Mouse (Mus musculus): ENCODE measurements around the gene Gm42906. TPM values are rescaled to one million over a fixed set of nuclear protein-coding genes. Genes with fewer than 3 reads are reported as not detected.

Gene Gm42906
- polyA plus RNA-seq, 1 experiment: not detected

DNA sequence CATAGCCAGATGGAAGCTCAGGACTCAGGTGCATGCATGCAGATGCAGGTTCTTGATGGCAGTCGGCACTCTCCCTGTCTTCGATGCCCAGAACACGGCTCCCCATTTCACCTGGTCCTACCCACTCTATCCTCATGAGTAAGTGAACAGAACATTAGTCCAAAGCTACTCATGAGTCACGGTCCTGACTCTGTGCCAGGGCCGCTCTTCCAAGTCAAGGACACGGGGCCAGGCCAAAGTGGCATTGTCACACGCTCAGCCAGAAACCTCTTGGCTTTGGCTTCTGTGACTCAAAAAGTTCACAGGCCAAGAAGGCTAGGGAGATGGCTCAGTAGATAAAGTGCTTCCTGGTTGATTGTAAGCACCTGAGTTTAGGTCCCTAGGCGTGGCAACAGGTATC lies 81.3 kb downstream of the Gm42906 start:
- H3K27me3 ChIP-seq (ENCODE audit: control insufficient read depth): no peaks in the 10 kb centered on the region
- TF ChIP-seq GATA1 (IDR thresholded peaks at IDR 0.05; ENCODE audit: low read length) (no peak), TAL1 (IDR thresholded peaks at IDR 0.05; ENCODE audit: low read length) (no peak)
- no peaks in the 10 kb centered on the region for H3K36me3 ChIP-seq (ENCODE audit: control insufficient read depth)
- no peaks in the 10 kb centered on the region for H3K9me3 ChIP-seq (ENCODE audit: control insufficient read depth, low read length)
- no peak overlapping the region for H3K4me3 ChIP-seq (replicated peaks)
- H3K4me1 ChIP-seq (ENCODE audit: control insufficient read depth): no peaks in the 10 kb centered on the region

DNA sequence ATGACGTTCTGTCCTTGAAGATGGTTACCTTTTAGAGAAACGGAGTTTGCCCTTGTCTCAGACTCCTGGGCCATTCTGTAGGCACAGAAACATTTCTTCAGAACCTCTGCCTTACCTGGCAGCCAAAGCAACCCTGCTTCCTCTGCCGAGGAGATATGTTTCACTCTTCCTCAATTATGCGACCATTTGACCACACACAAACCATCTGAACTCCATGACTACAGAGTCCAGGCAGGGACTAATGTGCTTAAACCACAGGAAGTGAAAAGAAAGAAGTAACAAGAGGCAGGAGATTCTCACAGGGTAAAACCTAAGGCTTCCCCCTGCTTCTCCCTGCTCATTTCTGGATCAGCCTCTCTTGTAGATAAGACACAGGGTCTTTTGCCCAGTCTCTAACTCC lies 83.2 kb downstream of the Gm42906 start:
- H3K4me3 ChIP-seq (replicated peaks): no peak overlapping the region
- H3K9me3 ChIP-seq (ENCODE audit: control insufficient read depth, low read length): no peaks in the 10 kb centered on the region
- H3K27me3 ChIP-seq (ENCODE audit: control insufficient read depth): no peaks in the 10 kb centered on the region
- TF ChIP-seq TAL1 (IDR thresholded peaks at IDR 0.05; ENCODE audit: low read length) (no peak), GATA1 (IDR thresholded peaks at IDR 0.05; ENCODE audit: low read length) (no peak)
- H3K4me1 ChIP-seq (ENCODE audit: control insufficient read depth): no peaks in the 10 kb centered on the region
- H3K36me3 ChIP-seq (ENCODE audit: control insufficient read depth): no peaks in the 10 kb centered on the region

DNA sequence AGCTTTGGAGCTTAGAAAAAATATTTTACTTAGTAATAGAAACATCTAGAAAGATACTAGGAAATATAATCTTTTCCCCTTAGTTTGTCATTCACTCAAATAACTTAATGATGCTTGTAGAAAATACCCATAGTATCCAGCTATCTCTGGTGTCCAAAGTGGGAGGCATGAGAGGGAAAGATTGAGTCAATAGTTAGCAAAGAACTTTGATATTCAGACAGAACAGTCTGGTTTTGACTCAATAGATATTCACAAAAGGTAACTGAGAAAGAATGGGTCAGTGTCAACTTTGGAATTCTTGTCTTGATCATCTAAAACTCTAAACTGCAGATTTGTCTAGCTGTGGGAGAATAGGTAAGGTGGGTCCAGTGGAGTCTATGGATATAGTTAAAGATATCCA lies 94.3 kb downstream of the Gm42906 start:
- no peaks in the 10 kb centered on the region for H3K9me3 ChIP-seq (ENCODE audit: control insufficient read depth, low read length)
- no peaks in the 10 kb centered on the region for H3K27me3 ChIP-seq (ENCODE audit: control insufficient read depth)
- TF ChIP-seq TAL1 (IDR thresholded peaks at IDR 0.05; ENCODE audit: low read length): no peak
- TF ChIP-seq GATA1 (IDR thresholded peaks at IDR 0.05; ENCODE audit: low read length): no peak

DNA sequence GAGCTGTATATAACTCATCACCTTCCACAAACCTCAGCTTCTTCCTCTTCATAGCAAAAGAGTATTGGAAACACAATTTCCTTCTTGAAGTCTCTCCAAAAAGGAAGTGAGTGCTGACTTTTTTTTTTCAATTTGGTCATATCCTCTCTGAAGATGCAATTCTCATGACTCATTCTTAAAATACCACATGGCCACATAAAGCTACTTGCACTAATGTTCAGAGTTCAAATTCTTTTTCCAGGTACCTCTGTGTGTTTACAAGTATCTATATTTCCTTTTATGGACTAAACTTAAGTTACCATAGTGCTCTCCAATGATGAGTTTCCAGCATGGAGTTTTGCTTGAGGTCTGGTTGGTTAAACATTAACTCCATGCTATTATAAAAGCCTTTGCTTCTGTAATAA lies 94.8 kb downstream of the Gm42906 start:
- Histone ChIP-seq H3K4me3 (replicated peaks) (no peak overlapping the region), H3K36me3 (ENCODE audit: control insufficient read depth) (no peaks in the 10 kb centered on the region), H3K4me1 (ENCODE audit: control insufficient read depth) (no peaks in the 10 kb centered on the region), H3K27me3 (ENCODE audit: control insufficient read depth) (no peaks in the 10 kb centered on the region), H3K9me3 (ENCODE audit: control insufficient read depth, low read length) (no peaks in the 10 kb centered on the region)
- TF ChIP-seq TAL1 (IDR thresholded peaks at IDR 0.05; ENCODE audit: low read length): no peak
- no peak for TF ChIP-seq GATA1 (IDR thresholded peaks at IDR 0.05; ENCODE audit: low read length)

More for the DNA sequence above, 94.3 kb downstream of the Gm42906 start:
- Histone ChIP-seq H3K4me1 (ENCODE audit: control insufficient read depth) (no peaks in the 10 kb centered on the region), H3K36me3 (ENCODE audit: control insufficient read depth) (no peaks in the 10 kb centered on the region), H3K4me3 (replicated peaks) (no peak overlapping the region)

- no peaks in the 10 kb centered on the region for H3K36me3 ChIP-seq (ENCODE audit: control insufficient read depth)
- no peaks in the 10 kb centered on the region for H3K4me1 ChIP-seq (ENCODE audit: control insufficient read depth)
- no peaks in the 10 kb centered on the region for H3K27me3 ChIP-seq (ENCODE audit: control insufficient read depth)
- H3K9me3 ChIP-seq (ENCODE audit: control insufficient read depth, low read length): no peaks in the 10 kb centered on the region
- no peak for TF ChIP-seq TAL1 (IDR thresholded peaks at IDR 0.05; ENCODE audit: low read length)
- H3K4me3 ChIP-seq (replicated peaks): no peak overlapping the region
Measured at GRCm38 (mm10) chr5:151315804-151316597, 112.0 kb downstream of the Gm42906 start.

DNA sequence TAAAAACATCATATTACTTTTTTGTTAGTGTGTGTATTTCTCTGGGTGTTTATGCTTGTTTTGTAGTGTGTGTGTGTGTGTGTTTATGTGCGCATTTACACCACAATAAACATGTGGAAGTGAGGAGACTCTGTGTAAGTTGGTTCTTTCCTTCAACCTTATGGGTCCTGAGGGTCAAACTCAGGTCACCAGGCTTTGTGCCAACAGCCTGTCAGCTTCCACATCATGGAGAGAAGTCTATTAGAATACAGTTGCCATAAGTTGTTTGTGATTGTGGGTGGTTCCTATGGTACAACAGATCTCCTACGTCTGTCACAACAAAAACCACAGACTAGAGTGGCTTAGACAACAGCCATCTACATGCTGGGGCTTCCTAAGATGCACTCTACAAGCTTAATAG lies 127.7 kb downstream of the Gm42906 start:
- H3K4me3 ChIP-seq (replicated peaks): no peak overlapping the region
- no peaks in the 10 kb centered on the region for H3K4me1 ChIP-seq (ENCODE audit: control insufficient read depth)
- no peaks in the 10 kb centered on the region for H3K36me3 ChIP-seq (ENCODE audit: control insufficient read depth)
- peaks cover 2% of the 10 kb centered on the region; the same call in 1 of the 2 replicates for H3K9me3 ChIP-seq (ENCODE audit: control insufficient read depth, low read length)
- TF ChIP-seq GATA1 (IDR thresholded peaks at IDR 0.05; ENCODE audit: low read length) (no peak), TAL1 (IDR thresholded peaks at IDR 0.05; ENCODE audit: low read length) (no peak)
- no peaks in the 10 kb centered on the region for H3K27me3 ChIP-seq (ENCODE audit: control insufficient read depth)

- no peak overlapping the region for H3K4me3 ChIP-seq (replicated peaks)
- no peaks in the 10 kb centered on the region for H3K36me3 ChIP-seq (ENCODE audit: control insufficient read depth)
- TF ChIP-seq GATA1 (IDR thresholded peaks at IDR 0.05; ENCODE audit: low read length) (no peak), TAL1 (IDR thresholded peaks at IDR 0.05; ENCODE audit: low read length) (no peak)
- peaks cover 2% of the 10 kb centered on the region; the same call in 1 of the 2 replicates for H3K9me3 ChIP-seq (ENCODE audit: control insufficient read depth, low read length)
- H3K4me1 ChIP-seq (ENCODE audit: control insufficient read depth): no peaks in the 10 kb centered on the region
- no peaks in the 10 kb centered on the region for H3K27me3 ChIP-seq (ENCODE audit: control insufficient read depth)
Measured at GRCm38 (mm10) chr5:151299576-151299975, 128.4 kb downstream of the Gm42906 start.

GRCm38 (mm10) chr5:151298371-151298770 lies 129.6 kb downstream of the Gm42906 start:
- Histone ChIP-seq H3K9me3 (ENCODE audit: control insufficient read depth, low read length) (peaks cover 2% of the 10 kb centered on the region; the same call in 1 of the 2 replicates), H3K36me3 (ENCODE audit: control insufficient read depth) (no peaks in the 10 kb centered on the region), H3K4me1 (ENCODE audit: control insufficient read depth) (no peaks in the 10 kb centered on the region), H3K4me3 (replicated peaks) (no peak overlapping the region), H3K27me3 (ENCODE audit: control insufficient read depth) (no peaks in the 10 kb centered on the region)
- TF ChIP-seq GATA1 (IDR thresholded peaks at IDR 0.05; ENCODE audit: low read length) (no peak), TAL1 (IDR thresholded peaks at IDR 0.05; ENCODE audit: low read length) (no peak)

DNA sequence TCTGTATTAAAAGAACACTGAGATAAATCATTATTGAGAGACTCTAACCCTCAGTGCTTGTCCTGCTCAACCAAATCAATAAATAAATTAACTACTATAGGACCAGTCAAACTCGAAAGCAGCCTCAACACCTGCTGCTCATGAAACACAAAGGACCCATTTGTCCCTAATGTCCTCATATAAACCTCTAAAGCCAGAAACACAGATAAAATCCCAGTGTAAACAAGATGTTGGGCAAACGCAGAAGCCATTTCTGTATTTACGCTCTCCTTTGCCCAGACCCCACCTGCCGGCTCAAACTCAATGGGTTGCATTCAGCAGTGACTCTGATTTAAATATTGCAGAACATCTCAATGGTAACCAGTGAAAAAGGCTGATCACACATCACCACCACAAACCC lies 131.7 kb downstream of the Gm42906 start:
- no peak overlapping the region for H3K4me3 ChIP-seq (replicated peaks)
- no peaks in the 10 kb centered on the region for H3K4me1 ChIP-seq (ENCODE audit: control insufficient read depth)
- TF ChIP-seq TAL1 (IDR thresholded peaks at IDR 0.05; ENCODE audit: low read length) (no peak), GATA1 (IDR thresholded peaks at IDR 0.05; ENCODE audit: low read length) (no peak)
- H3K27me3 ChIP-seq (ENCODE audit: control insufficient read depth): no peaks in the 10 kb centered on the region
- no peaks in the 10 kb centered on the region for H3K36me3 ChIP-seq (ENCODE audit: control insufficient read depth)
- H3K9me3 ChIP-seq (ENCODE audit: control insufficient read depth, low read length): peaks cover 2% of the 10 kb centered on the region; the same call in 1 of the 2 replicates
